Mouse (Mus musculus) myocyte (in vitro differentiated cells): Measurements from ENCODE around the gene Hdgfl2. TPM values are rescaled to one million over a fixed set of nuclear protein-coding genes. Genes with fewer than 3 reads are reported as not detected.

Source experiments
- H3K27me3 ChIP-seq: one replicate; pipeline ENCODE4 v1.6.1; 2011; ENCODE audit not compliant: control insufficient read depth, insufficient read depth, insufficient read length
- H3K36me3 ChIP-seq: one replicate; pipeline ENCODE4 v1.6.1; 2011; ENCODE audit not compliant: control insufficient read depth, insufficient read depth
- H3K4me2 ChIP-seq: one replicate; pipeline ENCODE4 v1.6.1; 2011; ENCODE audit warnings: low read depth, control low read depth
- H3K4me3 ChIP-seq: one replicate; pipeline ENCODE4 v1.5.1; 2011; ENCODE audit warnings: mild to moderate bottlenecking, control low read depth, moderate library complexity
- H3K79me2 ChIP-seq: one replicate; pipeline ENCODE4 v1.6.1; 2011; ENCODE audit not compliant: control insufficient read depth, insufficient read depth
- H3ac ChIP-seq: one replicate; pipeline ENCODE4 v1.6.1; 2011; ENCODE audit not compliant: control insufficient read depth, insufficient read length
- CEBPB ChIP-seq: IDR thresholded peaks from 2 replicates; pipeline ENCODE4 v1.6.1; 2011; ENCODE audit warnings: mild to moderate bottlenecking, moderate library complexity; ENCODE audit not compliant: poor library complexity, insufficient read depth, severe bottlenecking
- E2F4 ChIP-seq: IDR thresholded peaks from one replicate; pipeline ENCODE4 v1.6.1; 2011; ENCODE audit warnings: mild to moderate bottlenecking, control low read depth, moderate library complexity; ENCODE audit not compliant: insufficient read depth
- MAX ChIP-seq: IDR thresholded peaks from one replicate; pipeline ENCODE4 v1.6.1; 2011; ENCODE audit warnings: low read depth, mild to moderate bottlenecking, control low read depth
- MYOD1 ChIP-seq, 3 experiments: IDR thresholded peaks; one replicate each; pipeline ENCODE4 v1.6.1; 2011; ENCODE audit warnings: control low read depth in 2 of 3, low read depth in 2 of 3, mild to moderate bottlenecking in 2 of 3, moderate library complexity in 1 of 3; ENCODE audit not compliant: insufficient read length in 2 of 3, control insufficient read depth in 1 of 3
- MYOG ChIP-seq, 3 experiments: IDR thresholded peaks; one replicate each; pipeline ENCODE4 v1.6.1; 2011; ENCODE audit warnings: control low read depth in 2 of 3, low read depth in 2 of 3, mild to moderate bottlenecking in 2 of 3; ENCODE audit not compliant: insufficient read length in 2 of 3, control insufficient read depth in 1 of 3, insufficient read depth in 1 of 3
- POLR2A ChIP-seq: IDR thresholded peaks from one replicate; pipeline ENCODE4 v1.6.1; 2011; ENCODE audit warnings: low read depth, mild to moderate bottlenecking, control low read depth, moderate library complexity; ENCODE audit not compliant: insufficient read length
- POLR2AphosphoS2 ChIP-seq: IDR thresholded peaks from one replicate; pipeline ENCODE4 v1.6.1; 2011; ENCODE audit warnings: low read depth, control low read depth; ENCODE audit not compliant: insufficient read length
- REST ChIP-seq: IDR thresholded peaks from one replicate; pipeline ENCODE4 v1.6.1; 2011; ENCODE audit warnings: mild to moderate bottlenecking, control low read depth, moderate library complexity; ENCODE audit not compliant: insufficient read depth, insufficient read length
- SRF ChIP-seq: IDR thresholded peaks from one replicate; pipeline ENCODE4 v1.6.1; 2011; ENCODE audit warnings: low read depth; ENCODE audit not compliant: control insufficient read depth, insufficient read length
- TCF12 ChIP-seq: IDR thresholded peaks from one replicate; pipeline ENCODE4 v1.6.1; 2011; ENCODE audit warnings: mild to moderate bottlenecking, control low read depth; ENCODE audit not compliant: poor library complexity, insufficient read depth, severe bottlenecking
- TCF3 ChIP-seq: IDR thresholded peaks from one replicate; pipeline ENCODE4 v1.6.1; 2011; ENCODE audit warnings: low read depth, control low read depth; ENCODE audit not compliant: insufficient read length
- USF1 ChIP-seq: IDR thresholded peaks from one replicate; pipeline ENCODE4 v1.6.1; 2011; ENCODE audit warnings: low read depth, mild to moderate bottlenecking, control low read depth, moderate library complexity
- polyA plus RNA-seq: library from polyadenylated mRNA; unstranded; fragments of >200 nt; fragmentation: generic; extraction: Trizol; gene quantifications from one replicate; pipeline ENCODE4 v1.2.1, GENCODE M21; 2012; ENCODE audit warnings: missing spikeins

Gene Hdgfl2
- polyA plus RNA-seq, 1 experiment = 56.4 TPM

DNA sequence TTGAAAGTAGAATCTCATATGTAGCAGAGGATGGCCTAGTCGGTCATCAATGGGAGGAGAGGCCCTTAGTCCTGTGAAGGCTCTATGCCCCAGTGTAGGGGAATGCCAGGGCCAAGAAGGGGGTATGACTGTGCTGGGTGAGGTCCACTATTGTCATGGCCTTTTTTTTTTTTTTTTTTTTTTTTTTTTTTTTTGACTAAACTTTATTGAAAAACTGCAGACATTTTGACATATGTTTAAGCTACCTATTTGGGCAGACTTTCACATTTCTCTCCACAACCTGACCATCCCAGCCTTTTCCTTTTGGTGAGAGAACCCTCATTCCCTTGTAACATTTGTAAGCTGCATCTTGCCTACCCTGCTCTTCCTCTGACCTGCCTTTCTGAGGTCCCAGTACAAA, 12.9 kb downstream of the Hdgfl2 start:
- Histone ChIP-seq H3K36me3 (peaks cover 8% of the 10 kb centered on the region), H3K27me3 (no peaks in the 10 kb centered on the region), H3K4me2 (no peak overlapping the region), H3K79me2 (no peaks in the 10 kb centered on the region), H3K4me3 (no peak overlapping the region), H3ac (no peak overlapping the region)
- no peak for TF ChIP-seq MYOG (IDR thresholded peaks at IDR 0.05; ENCODE audit: control insufficient read depth in 1 of 3, insufficient read depth in 1 of 3, insufficient read length in 2 of 3, low read depth in 2 of 3)
- no peak for TF ChIP-seq POLR2AphosphoS2
- TF ChIP-seq SRF = no peak
- TF ChIP-seq TCF12 = no peak
- no peak for TF ChIP-seq REST
- no peak for TF ChIP-seq MAX
- no peak for TF ChIP-seq USF1
- no peak for TF ChIP-seq MYOD1 (IDR thresholded peaks at IDR 0.05; ENCODE audit: control insufficient read depth in 1 of 3, insufficient read length in 2 of 3, low read depth in 2 of 3)
- no peak for TF ChIP-seq POLR2A
- no peak for TF ChIP-seq TCF3
- TF ChIP-seq CEBPB = no peak
- TF ChIP-seq E2F4 = no peak

GRCm38 (mm10) chr17:56092794-56093193, 13.4 kb downstream of the Hdgfl2 start:
- Histone ChIP-seq H3ac (no peak overlapping the region), H3K36me3 (peaks cover 8% of the 10 kb centered on the region), H3K4me3 (no peak overlapping the region), H3K79me2 (no peaks in the 10 kb centered on the region), H3K4me2 (no peak overlapping the region), H3K27me3 (no peaks in the 10 kb centered on the region)
- TF ChIP-seq REST (no peak), POLR2A (no peak)

- Histone ChIP-seq H3K27me3 (no peaks in the 10 kb centered on the region), H3ac (no peak overlapping the region), H3K79me2 (no peaks in the 10 kb centered on the region), H3K4me3 (no peak overlapping the region), H3K4me2 (no peak overlapping the region), H3K36me3 (no peaks in the 10 kb centered on the region)
- TF ChIP-seq CEBPB (no peak), REST (no peak), MYOG (IDR thresholded peaks at IDR 0.05; ENCODE audit: control insufficient read depth in 1 of 3, insufficient read depth in 1 of 3, insufficient read length in 2 of 3, low read depth in 2 of 3) (no peak), MAX (no peak), SRF (no peak), TCF3 (no peak), POLR2AphosphoS2 (no peak), POLR2A (no peak)
Observed at GRCm38 (mm10) chr17:56096883-56097282, 17.4 kb downstream of the Hdgfl2 start.

DNA sequence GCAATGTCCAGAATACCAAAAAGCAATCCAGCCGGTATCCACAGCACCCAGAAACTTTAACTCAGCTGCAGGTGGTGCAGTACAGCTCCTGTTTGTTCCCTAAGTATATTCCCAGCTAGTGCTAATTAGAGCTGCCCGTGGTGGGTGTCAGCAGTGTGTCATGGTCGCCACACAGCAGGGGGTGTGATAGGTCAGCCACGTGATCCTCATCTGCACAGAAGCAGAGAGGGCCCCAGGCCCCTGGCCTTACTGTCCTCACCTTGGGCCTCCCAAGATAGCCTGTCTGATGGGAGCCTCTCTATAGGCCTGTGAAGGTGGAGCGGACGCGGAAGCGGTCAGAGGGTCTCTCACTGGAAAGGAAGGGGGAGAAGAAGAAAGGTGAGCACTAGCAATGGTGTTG, 18.7 kb downstream of the Hdgfl2 start:
- no peaks in the 10 kb centered on the region for H3K27me3 ChIP-seq
- TF ChIP-seq E2F4 (no peak), POLR2AphosphoS2 (no peak), SRF (no peak), MAX (no peak), REST (no peak), MYOD1 (IDR thresholded peaks at IDR 0.05; ENCODE audit: control insufficient read depth in 1 of 3, insufficient read length in 2 of 3, low read depth in 2 of 3) (no peak), USF1 (no peak), MYOG (IDR thresholded peaks at IDR 0.05; ENCODE audit: control insufficient read depth in 1 of 3, insufficient read depth in 1 of 3, insufficient read length in 2 of 3, low read depth in 2 of 3) (no peak), CEBPB (no peak), TCF3 (no peak), TCF12 (no peak), POLR2A (no peak)
- H3K4me3 ChIP-seq = no peak overlapping the region
- peaks cover 3% of the 10 kb centered on the region for H3K36me3 ChIP-seq
- H3K4me2 ChIP-seq = no peak overlapping the region
- H3ac ChIP-seq = no peak overlapping the region
- H3K79me2 ChIP-seq = no peaks in the 10 kb centered on the region

DNA sequence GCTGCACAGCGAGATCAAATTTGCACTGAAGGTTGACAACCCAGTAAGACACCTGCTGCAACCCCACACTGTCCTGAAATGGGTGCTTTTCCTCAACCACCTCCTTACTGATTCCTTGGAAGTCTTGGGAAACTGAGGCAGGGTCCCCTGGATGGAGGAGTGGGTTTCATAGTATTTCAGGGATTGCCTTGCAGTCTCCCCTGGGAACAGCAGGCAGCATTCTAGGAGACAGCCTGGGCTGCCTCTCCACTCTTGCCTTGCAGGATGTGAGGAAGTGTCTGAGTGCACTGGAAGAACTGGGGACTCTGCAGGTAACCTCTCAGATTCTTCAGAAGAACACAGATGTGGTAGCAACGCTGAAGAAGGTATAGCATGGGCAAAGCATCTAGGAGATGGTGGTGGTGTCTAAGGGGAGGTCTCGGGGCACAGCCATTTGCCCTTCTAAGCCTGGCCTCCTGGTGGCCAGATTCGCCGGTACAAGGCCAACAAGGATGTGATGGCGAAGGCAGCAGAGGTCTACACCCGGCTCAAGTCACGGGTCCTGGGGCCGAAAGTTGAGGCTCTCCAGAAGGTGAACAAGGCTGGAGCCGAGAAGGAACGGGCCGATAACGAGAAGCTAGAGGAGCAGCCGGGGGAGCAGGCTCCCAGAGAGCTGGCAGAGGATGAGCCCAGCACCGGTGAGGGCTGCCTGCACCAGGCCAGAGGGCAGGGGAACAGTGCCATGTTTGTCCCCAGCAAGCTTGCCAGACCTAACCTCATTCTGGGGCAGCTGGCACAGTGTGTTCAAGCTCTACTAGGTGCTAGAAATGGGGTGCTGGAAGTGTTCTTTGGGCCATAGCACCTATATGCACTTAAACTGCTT, 19.5 kb downstream of the Hdgfl2 start:
- no peak overlapping the region for H3ac ChIP-seq
- H3K27me3 ChIP-seq = no peaks in the 10 kb centered on the region
- no peak overlapping the region for H3K4me2 ChIP-seq
- no peaks in the 10 kb centered on the region for H3K79me2 ChIP-seq
- H3K36me3 ChIP-seq = peaks cover 3% of the 10 kb centered on the region
- TF ChIP-seq USF1 (no peak), E2F4 (no peak), MYOD1 (IDR thresholded peaks at IDR 0.05; ENCODE audit: control insufficient read depth in 1 of 3, insufficient read length in 2 of 3, low read depth in 2 of 3) (no peak), REST (no peak), CEBPB (no peak), TCF12 (no peak), MYOG (IDR thresholded peaks at IDR 0.05; ENCODE audit: control insufficient read depth in 1 of 3, insufficient read depth in 1 of 3, insufficient read length in 2 of 3, low read depth in 2 of 3) (no peak), MAX (no peak), TCF3 (no peak), POLR2A (no peak), POLR2AphosphoS2 (no peak), SRF (no peak)
- no peak overlapping the region for H3K4me3 ChIP-seq
